Mouse (Mus musculus) heart, adult 2 months (tissue): ENCODE measurements at regions not wholly inside any gene's neighbourhood (a gene's known extent, or its start where the extent isn't known, plus 50 kb on each side); places are given as distances from the start of the nearest gene placed in this dataset.
"Not testable (repeated sequence)": the region's sequence is repeated elsewhere in the genome, so short reads cannot be mapped to it uniquely, and the experiment has no call there.

Source experiments
- DNase-seq, 2 experiments: peaks; one replicate each; pipeline ENCODE4 v3.0.0; 2021
- H3K27ac ChIP-seq: fragments of 200-600 bp; 2 replicates; pipeline ENCODE4 v1.8.1; 2022
- H3K27me3 ChIP-seq: fragments of 200-500 bp; 2 replicates; pipeline ENCODE4 v1.6.1; 2012; ENCODE audit warnings: mild to moderate bottlenecking, low read length, inconsistent platforms, mixed read lengths; ENCODE audit not compliant: control insufficient read depth, insufficient read depth
- H3K36me3 ChIP-seq: fragments of 200-500 bp; 2 replicates; pipeline ENCODE4 v1.6.1; 2012; ENCODE audit warnings: low read length, inconsistent platforms; ENCODE audit not compliant: control insufficient read depth, insufficient read depth
- H3K4me1 ChIP-seq: fragments of 200-500 bp; 2 replicates; pipeline ENCODE4 v1.6.1; 2011; ENCODE audit warnings: low read length; ENCODE audit not compliant: control insufficient read depth, insufficient read depth
- H3K4me3 ChIP-seq: fragments of 200-600 bp; 2 replicates; pipeline ENCODE4 v1.8.1; 2022
- H3K79me2 ChIP-seq: fragments of 200-500 bp; replicated peaks from 2 replicates; pipeline ENCODE4 v1.6.1; 2012; ENCODE audit warnings: mild to moderate bottlenecking, inconsistent platforms, low read length, moderate library complexity, mixed read lengths; ENCODE audit not compliant: control insufficient read depth, insufficient read depth
- H3K9ac ChIP-seq: fragments of 200-500 bp; 2 replicates; pipeline ENCODE4 v1.6.1; 2012; ENCODE audit warnings: low read depth, mild to moderate bottlenecking, control low read depth, inconsistent platforms, low read length, mixed read lengths
- CTCF ChIP-seq: fragments of 200-600 bp; IDR thresholded peaks from 2 replicates; pipeline ENCODE4 v1.8.1; 2022; ENCODE audit warnings: antibody characterized with exemption, mild to moderate bottlenecking, moderate library complexity
- EP300 ChIP-seq: fragments of 200-500 bp; IDR thresholded peaks from 2 replicates; pipeline ENCODE4 v1.6.1; 2011; ENCODE audit warnings: low read depth, low read length, control low read depth; ENCODE audit not compliant: insufficient read depth
- POLR2A ChIP-seq: fragments of 200-500 bp; IDR thresholded peaks from 2 replicates; pipeline ENCODE4 v1.6.1; 2011; ENCODE audit warnings: mild to moderate bottlenecking, low read depth, low read length, control low read depth; ENCODE audit not compliant: insufficient read depth
- WGBS: fragments of 180-500 bp; shearing (Covaris S2); methylation state at CpG from one replicate; pipeline ENCODE4 v1.1.7; 2018; 5-methylcytosine and 5-hydroxymethylcytosine counted together
- intact Hi-C: fragments of 180-260 bp; cut with DNase I; formaldehyde crosslinking; loops from one replicate; pipeline ENCODE4 v1.15.1; 2025

DNA sequence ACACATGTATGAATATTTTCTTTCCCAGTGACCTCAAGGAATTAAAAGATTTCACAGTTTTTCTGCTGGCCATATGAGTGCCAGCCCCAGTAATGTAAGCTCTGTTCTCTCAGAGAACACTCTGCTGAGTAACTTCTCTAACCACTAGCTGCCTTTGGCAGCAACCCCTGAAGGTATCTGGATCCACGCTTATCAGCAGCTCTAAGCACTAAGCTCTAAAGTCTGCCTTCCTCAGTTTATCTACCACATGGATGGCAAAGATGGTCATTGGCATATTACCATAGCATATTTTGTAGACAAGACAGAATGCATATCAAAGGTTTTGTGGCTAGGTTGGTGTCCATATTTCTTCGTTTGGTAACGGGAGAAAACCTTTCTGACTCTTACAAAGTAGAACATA is 592.3 kb upstream of the Chrm3 start:
- DNase-seq: no peak
- intact Hi-C loops: no loop called here
- WGBS: 89% methylated on average over 3 of the region's 3 CpGs

DNA sequence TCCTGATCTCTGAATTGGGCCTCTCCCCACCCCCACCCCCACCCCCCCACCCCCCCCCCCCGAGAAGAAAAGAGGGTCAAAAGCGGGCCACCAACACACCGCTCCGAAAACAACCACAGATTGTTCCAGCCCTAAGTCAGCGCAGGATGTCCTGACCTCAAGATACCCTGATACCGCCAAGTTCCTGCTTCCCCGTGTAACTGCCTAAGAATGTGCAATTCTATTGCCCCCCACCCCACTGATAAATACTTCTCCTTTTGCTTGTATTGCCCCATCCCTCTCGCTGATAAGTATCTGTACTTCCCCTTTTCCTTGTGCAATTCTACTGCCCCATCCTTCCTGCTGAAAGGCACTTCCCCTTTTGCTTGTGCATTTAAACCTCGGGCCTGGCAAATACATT is 590.0 kb upstream of the Chrm3 start:
- H3K4me3 ChIP-seq, H3K27ac ChIP-seq, intact Hi-C loops, H3K9ac ChIP-seq, DNase-seq, H3K27me3 ChIP-seq, H3K4me1 ChIP-seq, H3K79me2 ChIP-seq, H3K36me3 ChIP-seq: not testable (repeated sequence)
- 63% methylated on average over 9 of the region's 9 CpGs for WGBS

More for the DNA sequence above, 592.3 kb upstream of the Chrm3 start:
- no peaks in the 10 kb centered on the region for H3K36me3 ChIP-seq
- H3K27ac ChIP-seq: no peak overlapping the region
- TF ChIP-seq CTCF (no peak), EP300 (no peak), POLR2A (no peak)
- H3K79me2 ChIP-seq: no peaks in the 10 kb centered on the region
- H3K27me3 ChIP-seq: no peaks in the 10 kb centered on the region
- no peak overlapping the region for H3K4me3 ChIP-seq
- H3K4me1 ChIP-seq: no peaks in the 10 kb centered on the region
- no peak overlapping the region for H3K9ac ChIP-seq

DNA sequence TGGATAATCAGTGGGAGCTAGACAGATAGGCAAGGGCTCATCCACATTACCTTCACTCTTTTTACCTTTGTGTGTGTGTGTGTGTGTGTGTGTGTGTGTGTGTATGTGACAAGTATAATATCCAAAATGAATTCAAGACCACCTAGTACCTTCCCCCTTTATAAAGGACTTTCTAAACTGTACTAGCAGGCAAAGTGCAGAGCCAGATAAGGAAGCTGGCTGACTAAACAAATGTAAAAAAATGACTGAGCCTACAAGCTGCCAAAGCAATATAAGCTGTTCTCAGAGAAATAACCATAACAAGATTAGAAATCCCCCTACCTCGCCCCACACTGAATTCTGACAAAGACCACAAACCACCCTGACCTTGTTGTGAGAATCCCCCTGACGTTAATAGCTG is 586.8 kb upstream of the Chrm3 start:
- TF ChIP-seq CTCF (no peak), EP300 (no peak), POLR2A (no peak)
- Histone ChIP-seq H3K4me3 (no peak overlapping the region), H3K79me2 (no peaks in the 10 kb centered on the region), H3K9ac (no peak overlapping the region), H3K27ac (no peak overlapping the region), H3K27me3 (no peaks in the 10 kb centered on the region), H3K4me1 (no peaks in the 10 kb centered on the region), H3K36me3 (no peaks in the 10 kb centered on the region)
- no peak for DNase-seq
- intact Hi-C loops: no loop called here
- 45% methylated on average over 2 of the region's 2 CpGs for WGBS

GRCm38 (mm10) chr13:10943877-10944276 is 583.2 kb upstream of the Chrm3 start:
- WGBS: 66% methylated on average over 4 of the region's 4 CpGs
- TF ChIP-seq POLR2A (no peak), EP300 (no peak), CTCF (no peak)
- H3K9ac ChIP-seq: no peak overlapping the region
- no peaks in the 10 kb centered on the region for H3K79me2 ChIP-seq
- no peak overlapping the region for H3K4me3 ChIP-seq
- DNase-seq: no peak
- H3K27me3 ChIP-seq: no peaks in the 10 kb centered on the region
- H3K27ac ChIP-seq: no peak overlapping the region
- H3K4me1 ChIP-seq: no peaks in the 10 kb centered on the region
- H3K36me3 ChIP-seq: no peaks in the 10 kb centered on the region
- intact Hi-C loops: loop anchor here (5.0 kb wide), 1 partner anchor 618 kb away; no protein-coding TSS in a partner anchor

DNA sequence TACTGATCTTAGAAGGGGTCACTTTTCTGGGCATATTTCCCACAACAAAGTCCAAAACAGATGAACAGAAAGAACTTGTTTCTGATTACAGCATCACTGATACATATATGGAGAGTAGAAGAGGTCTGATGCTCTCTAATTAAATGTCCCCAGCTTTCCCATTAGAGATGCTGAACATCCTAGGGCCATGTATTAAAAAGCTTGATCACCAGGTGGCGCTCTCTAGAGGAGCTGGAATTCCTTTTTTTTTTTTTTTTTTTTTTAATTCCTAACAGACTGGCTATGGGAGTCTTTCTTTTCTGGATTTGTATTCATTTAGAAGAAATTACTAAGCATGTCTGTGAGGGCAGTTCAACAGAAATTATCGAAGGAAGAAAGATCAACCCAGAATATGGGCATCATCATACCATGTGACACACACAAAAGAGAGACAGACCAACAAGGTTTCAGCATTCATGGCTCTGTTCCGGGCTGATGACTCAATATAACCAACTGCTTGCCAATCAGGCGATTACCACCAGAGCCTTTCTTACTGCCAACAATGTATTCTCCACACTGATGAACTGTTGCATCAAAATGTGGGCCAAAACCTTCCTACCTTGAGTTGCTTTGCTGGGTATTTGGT is 581.5 kb upstream of the Chrm3 start:
- no peaks in the 10 kb centered on the region for H3K4me1 ChIP-seq
- TF ChIP-seq EP300 (no peak), CTCF (peak; percentile 62)
- intact Hi-C loops: loop anchor here (5.0 kb wide), 1 partner anchor 620 kb away; no protein-coding TSS in a partner anchor
- H3K79me2 ChIP-seq: no peaks in the 10 kb centered on the region
- no peak for DNase-seq
- no peak overlapping the region for H3K27ac ChIP-seq
- H3K9ac ChIP-seq: no peak overlapping the region
- no peaks in the 10 kb centered on the region for H3K27me3 ChIP-seq
- H3K36me3 ChIP-seq: no peaks in the 10 kb centered on the region
- H3K4me3 ChIP-seq: no peak overlapping the region
- WGBS: 45% methylated on average over 4 of the region's 4 CpGs

GRCm38 (mm10) chr13:10938233-10938632 is 577.6 kb upstream of the Chrm3 start:
- 85% methylated on average over 2 of the region's 2 CpGs for WGBS
- TF ChIP-seq POLR2A (no peak), CTCF (no peak), EP300 (no peak)
- intact Hi-C loops: loop anchor here (10.0 kb wide), 1 partner anchor 1053 kb away; no protein-coding TSS in a partner anchor
- no peaks in the 10 kb centered on the region for H3K4me1 ChIP-seq
- no peak overlapping the region for H3K27ac ChIP-seq
- no peaks in the 10 kb centered on the region for H3K36me3 ChIP-seq
- no peak overlapping the region for H3K9ac ChIP-seq
- H3K79me2 ChIP-seq: no peaks in the 10 kb centered on the region
- no peak for DNase-seq
- H3K4me3 ChIP-seq: no peak overlapping the region
- no peaks in the 10 kb centered on the region for H3K27me3 ChIP-seq
